In the genomic region with DNA sequence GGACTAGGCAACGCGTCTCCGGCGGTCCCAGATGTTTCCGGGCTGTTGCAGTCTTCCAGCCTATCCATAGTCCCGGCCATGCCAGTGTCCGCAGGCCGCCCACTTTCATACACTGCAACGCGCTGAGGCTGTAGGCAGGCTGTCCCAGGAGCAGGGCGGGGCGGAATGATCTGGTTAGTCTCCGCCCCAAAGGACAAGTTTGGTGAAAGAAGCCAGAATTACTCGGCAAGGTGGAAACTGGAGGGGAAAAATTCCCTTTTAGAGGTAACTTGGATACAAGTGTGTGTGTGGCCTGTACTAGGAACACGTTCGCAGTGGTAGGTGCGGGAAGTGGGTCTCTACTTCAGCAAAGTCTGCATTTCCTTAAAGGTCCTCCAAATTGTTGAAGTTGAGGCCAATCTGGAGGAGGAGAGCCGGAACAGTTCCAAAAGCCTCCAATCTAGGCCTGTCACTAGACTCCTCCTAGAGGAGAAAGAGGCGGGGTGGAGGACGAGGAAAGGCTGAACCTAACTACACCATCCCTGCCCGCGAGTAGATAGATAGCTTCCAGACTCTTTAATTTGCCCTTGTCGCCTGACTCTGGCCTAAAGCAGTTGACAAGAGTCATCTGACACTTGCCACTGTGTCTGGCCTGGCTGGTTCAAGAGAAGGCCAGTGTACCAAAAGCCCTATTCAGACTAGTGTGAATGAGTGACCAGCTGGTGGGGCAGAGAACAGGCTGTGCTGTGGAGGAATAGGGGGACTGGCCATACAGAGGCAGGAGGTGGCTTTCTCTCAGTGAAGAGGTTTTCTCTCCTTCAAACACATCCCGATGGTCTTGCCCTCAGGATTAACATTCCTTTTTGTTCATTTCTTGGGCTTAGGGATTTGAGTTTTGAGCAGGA, we compare ENCODE assay signal across 8 mouse cellular contexts. TPM values are rescaled to one million over a fixed set of nuclear protein-coding genes. Genes with fewer than 3 reads are reported as not detected.
DNase-seq lines count a peak whose midpoint lies in the region; ATAC-seq and TF ChIP-seq lines count a peak whose summit lies in the region.

Mfsd7a (minus strand) TSS at position 107 of the 884 bp plus-strand sequence.

- TF ChIP-seq EP300 in heart, postnatal 0 days (IDR thresholded peaks at IDR 0.05; ENCODE audit: low read depth) = no peak

- peak; percentile 93 for ATAC-seq in heart, postnatal 0 days (ENCODE audit: insufficient read depth, low read depth)

- peak within 1 kb of the TSS; percentile 69 for H3K4me2 ChIP-seq in heart, postnatal 0 days (ENCODE audit: low read depth, low read length)

- WGBS in forebrain, embryonic 10.5 days = 14% methylated on average over 24 of the region's 24 CpGs
- 10% methylated on average over 24 of the region's 24 CpGs for WGBS in heart, postnatal 0 days

- peak within 1 kb of the TSS; percentile 49 for H3K4me3 ChIP-seq in forebrain, embryonic 10.5 days
- peak within 1 kb of the TSS; percentile 44 for H3K4me3 ChIP-seq in heart, postnatal 0 days (ENCODE audit: low read depth, low read length)
- H3K4me3 ChIP-seq in megakaryocyte, embryonic 14.5 days (replicated peaks) = peak within 1 kb of the TSS; percentile 85

- no peaks in the 10 kb centered on the region for H3K9me3 ChIP-seq in forebrain, embryonic 10.5 days
- H3K9me3 ChIP-seq in heart, postnatal 0 days (replicated peaks; ENCODE audit: control insufficient read depth, low read length) = no peaks in the 10 kb centered on the region
- H3K9me3 ChIP-seq in megakaryocyte, embryonic 14.5 days = no peaks in the 10 kb centered on the region

- H3K27ac ChIP-seq in forebrain, embryonic 10.5 days = peak within 1 kb of the TSS; percentile 26; the same call in 1 of the 2 replicates
- H3K27ac ChIP-seq in heart, postnatal 0 days (ENCODE audit: low read depth) = peak within 1 kb of the TSS; percentile 50; the same call in 1 of the 2 replicates

- H3K4me1 ChIP-seq in forebrain, embryonic 10.5 days = peaks cover 19% of the 10 kb centered on the region
- peaks cover 9% of the 10 kb centered on the region; the same call in 1 of the 2 replicates for H3K4me1 ChIP-seq in heart, postnatal 0 days (ENCODE audit: control insufficient read depth, insufficient read depth)
- H3K4me1 ChIP-seq in megakaryocyte, embryonic 14.5 days = peaks cover 42% of the 10 kb centered on the region

- peaks cover 43% of the 10 kb centered on the region for H3K27me3 ChIP-seq in forebrain, embryonic 10.5 days (ENCODE audit: poor library complexity, severe bottlenecking)
- no peaks in the 10 kb centered on the region for H3K27me3 ChIP-seq in heart, postnatal 0 days (ENCODE audit: control insufficient read depth, insufficient read depth, low read length)
- H3K27me3 ChIP-seq in megakaryocyte, embryonic 14.5 days (replicated peaks) = peaks cover 30% of the 10 kb centered on the region

- peak within 1 kb of the TSS; percentile 43 for H3K9ac ChIP-seq in heart, postnatal 0 days (replicated peaks; ENCODE audit: low read depth, low read length)

- no peaks in the 10 kb centered on the region for H3K36me3 ChIP-seq in forebrain, embryonic 10.5 days (replicated peaks)
- no peaks in the 10 kb centered on the region for H3K36me3 ChIP-seq in heart, postnatal 0 days (replicated peaks; ENCODE audit: control insufficient read depth, insufficient read depth, low read length)
- H3K36me3 ChIP-seq in megakaryocyte, embryonic 14.5 days (replicated peaks; ENCODE audit: low read length) = no peaks in the 10 kb centered on the region

- DNase-seq in urinary bladder, adult 18-20 months (ENCODE audit: low spot score in 2 of 2) = peak; percentile 68 to 73
- no peak for DNase-seq in urinary bladder, postnatal 10 days (ENCODE audit: low spot score)
- peak; percentile 63 for DNase-seq in forebrain, embryonic 10.5 days (ENCODE audit: extremely low spot score, low spot score)
- DNase-seq in heart, postnatal 0 days (ENCODE audit: low spot score) = peak; percentile 57
- peak; percentile 90 for DNase-seq in kidney, postnatal 36 days
- peak; percentile 57 to 78 for DNase-seq in spleen, postnatal 4 days (ENCODE audit: low spot score in 2 of 2)
- DNase-seq in T-cell, adult 2 months (ENCODE audit: low spot score) = no peak

- no peak for TF ChIP-seq CTCF in heart, postnatal 0 days (IDR thresholded peaks at IDR 0.05; ENCODE audit: low read depth)

RNA-seq across cellular contexts. Expression of gene Mfsd7a, which starts in this region (rescaled TPM):
- polyA plus RNA-seq in forebrain, embryonic 10.5 days (2016; fragmentation: Nextera tagmentation; extraction: Ambion mirVana) = 0.24 TPM in 1 of 2 replicates, not detected in the other
- 0.19 and 1.2 TPM in 2 replicates for total RNA-seq in heart, postnatal 0 days (2014; rRNA removed; ENCODE audit: low replicate concordance)
- polyA plus RNA-seq in heart, postnatal 0 days (2015; fragmentation: Nextera tagmentation; extraction: Ambion mirVana) = 0.20 and 0.29 TPM in 2 replicates
- 0.86 TPM in 1 of 2 replicates, not detected in the other for polyA plus RNA-seq in megakaryocyte, embryonic 14.5 days (2012; ENCODE audit: insufficient read depth, low replicate concordance)

Comparison
In these comparisons a context has a peak if more than half of its experiments do, and no peak if none do; other contexts are left out.
1. DNase-seq: peak in urinary bladder, adult 18-20 months (2 of 2), heart, postnatal 0 days (single experiment), kidney, postnatal 36 days (2 of 2) and spleen, postnatal 4 days (2 of 2); none in urinary bladder, postnatal 10 days (single experiment) and T-cell, adult 2 months (single experiment).
2. Peak in DNase-seq, H3K4me3 ChIP-seq and H3K27ac ChIP-seq in forebrain, embryonic 10.5 days; RNA of the gene not detected or under 1 TPM.
3. Peak in every context shown above with its lines, with median percentiles within 50 percentile points of each other: H3K4me3 ChIP-seq.